Mouse (Mus musculus) left cerebral cortex, postnatal 4 days (tissue): ENCODE results near the gene Cstad. TPM values are rescaled to one million over a fixed set of nuclear protein-coding genes. Genes with fewer than 3 reads are reported as not detected.

ENCODE experiments used
- DNase-seq: peaks from one replicate; pipeline ENCODE4 v3.0.0-alpha.2; 2022
- intact Hi-C: fragments of 180-260 bp; cut with DNase I; formaldehyde crosslinking; loops from one replicate; pipeline ENCODE4 v1.15.1; 2025
- total RNA-seq, 2 experiments: library from RNA; stranded (reverse); gene quantifications; 2 replicates each; pipeline ENCODE4 v1.2.3; 2021

Gene Cstad
- 1 to 10 TPM; 3.0 to 3.7 TPM for total RNA-seq

DNA sequence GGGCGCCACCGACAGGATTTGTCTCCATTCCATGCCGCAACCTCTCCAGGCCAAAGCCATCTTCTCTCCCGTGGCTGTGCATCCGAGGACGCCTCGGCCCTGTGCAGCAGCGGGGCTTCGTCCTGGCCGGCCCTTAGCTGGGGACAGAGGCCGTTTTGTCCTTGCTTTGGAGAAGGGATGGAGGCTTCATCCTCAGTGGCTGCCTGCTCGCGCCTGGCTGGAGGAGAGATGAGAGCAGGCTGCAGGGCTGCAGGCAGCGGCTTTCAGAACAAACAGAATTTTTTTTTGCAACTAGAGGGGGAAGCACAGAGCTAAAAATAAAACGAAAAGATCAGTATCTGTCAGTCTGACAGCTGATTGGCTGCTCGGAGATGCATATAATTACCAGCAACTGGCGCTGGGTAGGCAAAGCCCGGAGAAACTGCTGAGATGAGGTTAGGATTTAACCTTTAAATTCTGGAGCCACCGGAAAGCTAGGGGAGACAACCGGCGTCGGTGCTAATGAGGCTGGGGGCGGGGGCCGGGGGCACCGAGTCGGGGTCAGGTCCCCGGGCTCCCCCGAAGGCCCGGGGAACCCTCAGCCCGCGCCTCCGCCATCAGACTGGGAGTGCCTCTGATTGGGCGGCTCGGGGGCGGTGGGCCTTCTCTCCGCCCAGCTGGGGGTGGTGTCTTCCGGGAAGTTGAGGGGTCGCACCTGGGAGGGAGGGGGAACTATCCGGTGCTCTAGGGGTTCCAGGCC is at the start of gene Cstad:
TSS of gene Cstad (plus strand) at position 400 of the 739 bp plus-strand sequence.
- intact Hi-C loops: loop anchor here (5.0 kb wide), 1 partner anchor 123 kb away; the partner anchor contains the start of gene Ier5l
- DNase-seq: peak; percentile 81

DNA sequence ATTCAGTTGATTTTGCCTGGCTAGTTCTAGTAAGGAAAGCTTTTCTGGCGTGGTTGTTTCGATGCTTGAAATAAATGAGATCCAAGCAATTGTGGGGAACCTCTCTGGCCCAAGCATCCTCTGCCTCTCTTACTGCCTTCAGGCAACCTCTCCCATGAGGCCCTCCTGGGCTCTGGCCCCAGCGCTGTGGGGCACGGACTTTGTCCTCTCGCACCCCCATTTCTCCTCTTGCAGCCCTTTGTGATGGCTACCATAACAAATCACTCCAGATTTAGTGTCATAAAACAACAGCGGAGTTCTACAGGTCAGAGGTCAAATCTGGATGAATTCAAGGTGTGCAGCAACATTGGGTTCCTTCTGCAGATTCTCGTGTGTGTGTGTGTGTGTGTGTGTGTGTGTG is 49.1 kb upstream of the Cstad start:
- DNase-seq: no peak

DNA sequence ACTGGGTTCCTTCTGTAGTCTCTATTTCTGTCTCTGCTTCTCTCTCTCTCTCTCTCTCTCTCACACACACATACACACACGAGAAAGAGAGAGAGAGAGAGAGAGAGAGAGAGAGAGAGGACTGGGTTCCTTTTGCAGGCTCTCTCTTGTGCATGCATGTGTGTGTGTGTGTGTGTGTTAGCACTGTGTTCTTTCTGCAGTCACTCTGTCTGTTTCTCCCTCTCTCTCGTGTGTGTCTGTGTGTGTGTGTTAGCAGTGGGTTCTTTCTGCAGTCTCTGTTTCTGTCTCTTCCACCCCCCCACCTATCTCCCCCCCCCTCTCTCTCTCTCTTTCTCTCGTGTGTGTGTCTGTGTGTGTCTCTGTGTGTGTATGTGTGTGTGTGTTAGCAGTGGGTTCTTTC is 48.6 kb upstream of the Cstad start:
- no peak for DNase-seq
- intact Hi-C loops: no loop called here

More for the DNA sequence above, 49.1 kb upstream of the Cstad start:
- intact Hi-C loops: no loop called here

DNA sequence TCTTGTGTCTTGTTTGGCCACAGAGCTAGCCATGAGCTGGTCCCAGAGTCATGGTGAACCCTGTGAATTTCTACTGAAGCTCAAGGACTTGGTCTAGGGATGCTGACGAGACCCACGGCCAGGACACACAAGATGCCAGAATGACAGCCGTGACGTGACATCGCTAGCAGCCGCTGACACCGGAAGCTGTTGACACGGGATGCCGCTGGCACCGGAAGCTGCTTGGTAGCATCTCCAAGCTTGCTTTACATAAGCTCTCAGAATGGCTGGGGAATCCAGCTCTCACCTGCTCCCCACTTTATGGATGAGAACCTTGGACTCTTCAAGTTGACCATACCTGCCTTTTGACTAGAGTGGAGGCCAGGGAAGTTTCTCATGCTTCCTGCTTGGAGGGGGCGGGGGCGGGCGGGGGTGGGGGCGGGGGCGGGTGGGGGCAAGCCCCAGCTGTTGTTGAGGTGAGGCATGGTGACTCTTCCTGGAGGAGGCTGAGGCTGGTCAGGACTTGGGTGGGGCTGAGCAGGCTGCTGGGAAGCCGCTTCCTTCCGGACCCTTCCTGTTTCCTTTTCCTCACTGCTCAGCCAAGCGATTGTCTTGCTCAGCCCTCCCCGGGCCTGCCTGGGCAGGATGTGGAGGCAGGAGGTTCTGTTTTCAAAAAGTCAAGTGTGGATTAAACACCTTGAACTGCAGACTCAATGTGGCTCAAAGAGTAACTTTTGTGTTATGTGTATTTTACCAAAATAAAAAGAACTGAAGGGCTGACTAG is 47.2 kb upstream of the Cstad start:
- DNase-seq: no peak
- intact Hi-C loops: no loop called here

DNA sequence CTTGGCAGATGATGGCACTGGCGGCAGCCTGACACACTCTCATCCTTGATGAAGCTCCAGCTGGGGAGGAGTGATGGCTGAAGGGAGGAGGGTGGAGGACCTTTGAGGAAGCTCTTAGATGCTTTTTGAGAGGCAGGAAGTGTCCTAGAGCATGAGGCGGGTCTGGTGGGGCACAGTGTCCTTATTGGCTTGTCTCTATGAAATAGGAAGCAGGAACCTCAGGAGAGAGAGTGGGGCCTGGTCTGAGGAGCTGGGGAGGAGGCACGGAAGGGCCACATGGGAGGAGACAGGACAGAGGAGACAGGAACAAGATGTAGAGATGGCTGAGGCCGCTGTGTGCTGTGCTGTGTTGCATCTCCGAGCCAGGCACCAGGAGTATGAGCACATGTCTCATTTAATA is 43.3 kb upstream of the Cstad start:
- intact Hi-C loops: no loop called here
- no peak for DNase-seq

DNA sequence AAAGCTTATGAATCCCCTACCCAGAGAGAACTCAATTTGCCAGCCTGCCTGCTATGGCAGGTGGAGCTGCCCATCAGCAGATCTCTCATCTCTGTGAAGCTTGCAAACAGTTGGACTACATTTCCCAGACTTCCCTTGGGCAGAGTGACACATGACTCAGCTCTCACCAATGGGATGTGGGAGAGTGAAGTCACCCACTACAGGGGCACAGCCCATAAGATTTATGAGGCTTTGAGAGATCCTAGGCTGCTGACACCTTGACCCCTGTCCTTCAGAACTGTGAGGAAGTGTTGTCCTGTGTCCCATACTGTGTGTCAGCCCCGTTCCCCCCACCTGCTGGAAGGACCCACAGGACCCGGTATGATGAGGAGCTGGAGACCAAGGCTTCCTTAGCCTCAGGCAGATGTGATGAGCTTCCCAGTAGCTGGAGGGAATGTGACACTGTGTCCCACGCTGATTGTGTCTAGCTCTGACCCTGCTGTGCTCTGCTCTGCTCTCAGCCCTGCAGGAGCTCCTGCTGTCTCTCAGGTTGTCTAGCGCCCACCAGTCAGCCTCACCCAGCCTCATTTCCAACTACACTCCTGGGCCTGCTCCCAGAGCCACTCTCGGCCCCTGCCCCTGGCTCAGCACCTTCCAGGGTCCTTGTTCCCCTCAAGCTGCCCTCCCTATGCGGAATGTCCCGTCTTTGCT is 40.8 kb upstream of the Cstad start:
- DNase-seq: peak; percentile 55
- intact Hi-C loops: no loop called here

DNA sequence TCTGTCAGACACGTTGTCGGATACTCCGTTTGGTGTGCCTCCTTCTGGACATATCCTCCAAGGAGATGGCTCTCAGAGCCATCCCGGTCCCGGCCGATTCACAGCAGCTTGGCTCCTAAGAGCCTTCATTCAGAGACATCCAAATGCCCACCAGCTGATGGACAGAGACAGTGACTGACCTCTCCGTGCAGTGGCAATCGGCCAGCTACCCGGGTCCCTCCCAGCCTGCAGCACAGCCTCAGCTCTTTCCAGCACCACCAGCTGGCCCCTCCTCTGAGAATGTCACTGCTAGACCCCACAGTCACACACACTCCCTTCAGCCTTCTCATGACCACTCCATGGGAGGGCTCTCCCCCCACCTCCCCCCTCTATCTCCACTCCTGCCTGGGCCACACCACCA is 39.6 kb upstream of the Cstad start:
- intact Hi-C loops: no loop called here

DNA sequence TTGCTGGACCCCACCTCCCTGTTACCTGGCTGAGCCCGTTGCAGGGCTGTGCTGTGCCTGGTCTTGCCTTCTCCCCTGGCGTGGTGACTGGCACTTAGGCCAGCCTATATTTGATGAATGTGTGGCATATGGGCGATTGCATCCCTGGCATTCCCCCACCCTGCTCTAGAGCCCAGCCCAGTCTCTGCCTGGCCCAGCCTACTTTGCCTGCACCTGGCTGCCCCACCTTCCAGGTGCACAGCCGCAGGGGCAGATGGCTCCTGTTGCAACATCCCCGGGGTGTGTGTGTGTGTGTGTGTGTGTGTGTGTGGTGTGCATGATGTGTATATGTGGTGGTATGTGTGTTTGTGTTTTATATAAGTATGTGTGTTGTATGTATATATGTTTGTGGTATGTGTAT is 38.3 kb upstream of the Cstad start:
- intact Hi-C loops: no loop called here
- no peak for DNase-seq

More for the DNA sequence above, 39.6 kb upstream of the Cstad start:
- peak; percentile 67 for DNase-seq

DNA sequence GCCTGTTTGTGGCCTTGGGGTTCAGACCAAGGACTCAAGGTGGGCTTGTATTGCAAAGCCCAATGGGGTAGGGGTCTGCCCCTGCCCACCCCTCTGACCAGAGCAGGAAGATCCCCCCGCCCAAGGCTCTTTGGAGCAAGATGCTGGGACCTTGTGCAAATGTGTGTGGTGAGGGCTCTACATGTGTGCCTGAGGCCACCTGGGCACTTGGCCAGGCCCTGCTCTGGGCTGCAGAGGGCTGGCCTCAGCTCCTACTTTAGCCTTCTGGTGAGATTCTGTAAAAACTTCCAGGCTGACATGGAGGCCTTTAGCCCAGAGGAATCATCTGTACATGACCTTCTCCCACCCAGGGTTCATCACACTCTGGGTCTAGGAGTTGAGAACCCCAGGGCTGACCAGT is 35.3 kb upstream of the Cstad start:
- intact Hi-C loops: no loop called here
- peak; percentile 43 for DNase-seq

DNA sequence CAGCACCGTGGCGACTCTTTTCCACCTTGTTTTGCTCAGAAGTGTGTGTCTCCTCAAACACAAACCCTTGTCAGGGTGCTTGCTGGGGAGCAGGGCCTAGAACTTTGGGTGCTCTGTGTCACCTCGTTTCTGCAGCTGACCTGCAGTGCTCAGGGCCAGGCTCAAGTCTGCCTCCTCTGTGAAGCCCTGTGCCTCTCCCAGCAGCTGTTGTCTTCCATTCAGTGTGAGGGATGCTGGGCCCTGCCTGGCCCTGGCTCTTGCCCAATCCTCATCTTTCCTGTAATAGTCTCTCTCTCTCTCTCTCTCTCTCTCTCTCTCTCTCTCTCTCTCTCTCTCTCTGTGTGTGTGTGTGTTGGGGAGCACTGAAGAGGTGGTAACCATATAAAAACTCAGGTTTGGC is 32.3 kb upstream of the Cstad start:
- DNase-seq: no peak
- intact Hi-C loops: no loop called here

DNA sequence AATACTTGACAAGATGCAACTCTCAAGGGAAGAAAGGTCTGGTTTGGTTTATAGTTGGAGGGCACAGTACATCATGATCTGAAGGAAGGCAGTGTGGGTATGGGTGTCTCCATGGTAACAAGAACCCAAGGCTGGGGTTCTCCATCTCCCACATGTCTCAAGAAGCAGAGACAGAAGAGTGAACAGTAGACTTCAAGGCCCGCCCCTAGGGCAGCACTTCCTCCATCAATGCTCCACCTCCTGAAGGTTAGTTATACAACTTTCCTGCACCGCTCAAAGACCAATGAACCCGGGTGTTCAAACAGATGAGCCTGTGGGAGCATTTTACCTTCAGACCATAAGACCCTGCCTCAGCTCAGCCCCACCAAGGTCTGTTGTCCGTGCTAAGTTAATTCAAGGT is 23.2 kb upstream of the Cstad start:
- intact Hi-C loops: no loop called here
- no peak for DNase-seq

DNA sequence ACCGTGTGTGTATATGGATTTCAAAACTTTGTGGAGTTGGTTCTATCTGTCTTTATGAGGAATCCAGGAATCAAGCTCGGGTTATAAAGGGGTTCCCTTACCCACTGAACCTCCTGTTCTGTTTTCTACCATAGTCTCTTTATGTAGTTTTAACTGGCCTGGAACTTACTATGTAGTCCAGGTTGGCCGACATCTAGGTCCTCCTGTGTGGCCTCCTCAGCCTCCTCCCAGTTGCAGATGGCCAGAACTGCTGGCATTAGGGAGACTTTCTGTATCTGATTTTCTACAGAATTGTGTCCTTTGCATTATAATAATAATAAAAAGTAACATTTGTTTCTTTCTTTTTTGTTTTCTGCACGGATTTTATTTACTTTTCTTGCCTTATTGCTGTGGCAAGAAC is 21.3 kb upstream of the Cstad start:
- intact Hi-C loops: no loop called here
- DNase-seq: peak; percentile 56

DNA sequence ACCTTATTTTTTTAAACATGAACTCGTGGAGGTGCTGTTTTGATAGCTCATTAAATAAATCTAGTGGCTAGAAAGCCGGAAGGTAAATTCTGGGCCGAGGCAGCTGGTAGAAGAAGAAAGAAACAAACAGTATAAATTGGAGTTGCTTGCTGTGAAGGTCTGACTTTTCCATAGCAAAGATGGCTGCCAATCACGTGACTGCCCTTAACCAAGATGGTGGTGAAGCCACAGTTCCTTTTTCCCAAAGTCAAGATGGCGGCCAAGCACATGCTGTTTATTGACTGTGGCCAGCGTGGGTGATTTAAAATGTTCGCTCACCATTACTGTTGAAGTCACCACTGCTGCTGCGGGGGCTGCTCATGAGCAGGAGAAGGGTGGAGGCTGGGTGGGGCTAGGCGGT is 17.8 kb upstream of the Cstad start:
- DNase-seq: no peak
- intact Hi-C loops: no loop called here

DNA sequence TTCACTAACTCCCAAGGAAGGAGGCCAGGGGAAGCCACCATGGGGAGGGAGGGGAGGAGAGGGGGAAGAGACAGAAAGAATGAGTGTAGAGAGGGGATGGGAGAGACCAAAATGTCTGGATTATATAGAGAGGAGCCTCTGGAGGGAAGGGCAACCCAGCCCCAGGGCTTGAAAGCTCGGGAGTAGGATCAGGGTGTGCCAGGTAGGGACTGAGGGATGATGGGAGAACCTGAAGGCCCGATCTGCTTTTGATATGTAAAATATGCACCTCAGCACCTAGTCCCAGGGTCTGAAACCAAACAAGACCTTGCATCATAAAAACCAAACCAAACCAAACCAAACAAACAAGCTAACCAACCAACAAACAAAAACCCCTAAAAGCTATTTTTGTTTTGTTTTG is 16.8 kb upstream of the Cstad start:
- DNase-seq: no peak
- intact Hi-C loops: no loop called here

DNA sequence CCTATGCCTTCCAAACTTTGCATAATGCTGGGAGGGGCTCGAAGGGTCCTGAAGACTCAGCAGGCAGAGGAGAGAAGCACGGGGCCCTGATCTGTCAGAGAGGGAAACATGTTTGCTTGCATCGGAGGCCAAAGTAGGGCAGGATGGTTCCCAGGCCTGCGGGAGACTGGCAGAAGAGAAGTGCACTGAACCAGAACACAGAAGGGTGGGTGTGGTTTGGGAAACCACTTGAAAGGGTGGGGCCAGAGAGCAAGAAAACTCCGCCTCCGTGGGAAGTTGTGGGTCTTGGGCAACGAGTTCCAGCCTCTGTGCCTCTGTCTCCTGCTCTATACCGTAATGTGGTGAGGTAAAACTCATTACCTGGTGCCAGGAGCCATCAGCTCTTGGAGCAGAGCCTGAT is 7.7 kb upstream of the Cstad start:
- peak; percentile 54 for DNase-seq
- intact Hi-C loops: no loop called here

DNA sequence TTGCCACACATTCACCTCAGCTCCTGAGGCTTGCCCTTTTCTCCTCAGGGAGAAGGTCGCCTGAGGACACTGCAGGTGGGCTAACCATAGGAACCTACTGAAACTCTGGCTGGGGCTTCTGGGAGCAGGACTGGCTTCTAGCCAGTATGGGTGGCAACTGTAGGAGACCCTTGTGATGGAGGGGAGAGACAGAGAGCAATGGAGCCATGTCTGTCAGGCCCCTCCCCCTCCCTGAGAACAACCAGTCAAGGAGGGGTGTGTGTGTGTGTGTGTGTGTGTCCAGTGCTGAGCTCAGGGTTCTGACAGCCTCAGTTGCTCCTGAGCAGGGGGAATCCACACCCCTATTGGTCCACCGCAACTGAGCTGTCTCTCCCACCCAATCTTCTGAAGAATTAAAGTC is 7.2 kb upstream of the Cstad start:
- DNase-seq: no peak
- intact Hi-C loops: no loop called here

DNA sequence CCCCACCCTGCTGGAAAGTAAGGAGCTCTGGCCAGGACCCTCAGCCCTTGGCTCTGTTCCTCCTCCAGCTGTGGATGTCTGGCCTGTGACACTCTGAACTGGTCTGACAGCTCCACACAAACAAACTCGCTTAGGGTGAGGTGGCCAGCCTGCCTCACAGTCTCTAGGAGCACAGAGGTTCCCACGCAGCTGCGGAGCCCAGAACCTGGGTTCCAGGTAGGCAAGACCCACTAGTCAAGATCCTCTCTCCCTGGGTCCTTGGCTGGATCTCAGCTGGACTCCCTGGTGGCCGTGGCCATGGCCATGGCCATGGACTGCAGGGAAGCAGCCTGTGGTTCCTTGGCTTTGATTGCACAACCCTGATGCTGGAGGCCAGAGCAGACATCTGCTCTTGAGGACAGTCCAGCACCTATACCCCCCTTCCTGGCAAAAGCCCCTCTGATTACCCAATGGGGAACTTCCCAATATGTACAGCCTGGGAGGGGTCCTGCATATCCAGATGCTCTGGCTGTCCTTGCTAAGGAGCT is 5.8 kb upstream of the Cstad start:
- no peak for DNase-seq
- intact Hi-C loops: no loop called here

DNA sequence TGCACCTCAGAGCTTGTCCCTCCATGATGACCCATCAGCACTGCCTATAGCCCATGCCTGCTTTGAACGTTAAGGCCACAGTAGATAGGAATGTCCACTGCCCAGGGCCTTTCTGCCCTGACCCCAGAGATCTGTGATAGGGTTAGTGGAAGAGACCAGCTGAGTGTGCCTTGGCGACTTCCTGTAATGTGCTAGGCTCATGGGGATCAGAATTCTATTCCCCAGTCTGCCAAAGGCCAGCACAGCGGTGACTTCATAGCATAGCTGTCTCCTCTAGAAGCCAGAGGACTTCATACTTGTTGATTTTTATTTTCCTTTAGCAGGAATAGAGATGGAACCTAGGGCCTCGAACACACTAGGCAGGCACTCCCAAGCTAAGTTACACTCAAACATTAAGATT is 5.1 kb upstream of the Cstad start:
- intact Hi-C loops: loop anchor here (5.0 kb wide), 1 partner anchor 117 kb away; the partner anchor contains the start of gene Ier5l

DNA sequence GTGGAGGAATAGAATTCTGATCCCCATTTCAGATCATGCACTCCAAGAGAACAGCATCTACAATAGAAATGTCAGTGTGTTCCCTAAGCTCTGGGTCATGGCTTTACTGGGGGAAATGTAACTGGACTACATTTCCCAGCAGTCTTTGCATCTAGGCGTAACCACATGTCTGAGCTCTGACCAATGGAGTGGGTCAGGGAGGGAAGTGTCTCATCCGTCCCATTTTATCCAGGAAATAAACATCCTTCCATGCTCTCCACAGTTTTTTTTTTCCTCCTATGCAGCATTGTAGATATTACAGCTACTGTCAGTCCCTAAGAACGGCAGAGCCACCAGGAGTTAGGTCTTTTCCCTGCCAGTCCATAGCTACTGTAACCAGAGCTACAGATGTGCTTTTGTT is 3.9 kb upstream of the Cstad start:
- no peak for DNase-seq
- intact Hi-C loops: loop anchor here (5.0 kb wide), 1 partner anchor 119 kb away; the partner anchor contains the start of gene Ier5l

More for the DNA sequence above, 5.1 kb upstream of the Cstad start:
- no peak for DNase-seq

DNA sequence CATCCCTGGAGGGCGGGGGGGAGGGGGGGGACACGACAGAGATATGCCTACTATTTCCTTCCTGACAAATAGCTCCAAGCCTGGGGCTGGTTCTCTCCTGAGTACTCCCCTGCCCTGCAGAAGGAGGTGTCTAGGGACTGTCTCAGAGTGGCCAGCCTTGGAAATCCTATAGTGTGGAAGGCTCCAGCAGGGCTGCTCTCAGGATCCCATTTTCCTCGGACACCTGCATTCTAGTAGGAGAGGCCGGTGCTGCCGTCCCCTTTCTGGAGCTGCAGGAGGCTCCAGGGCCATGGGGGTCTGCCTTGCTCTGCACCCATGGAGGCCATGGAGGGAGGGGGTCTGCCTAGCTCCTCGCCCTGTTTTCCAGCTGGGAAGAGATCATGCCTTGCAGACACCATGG is 2.4 kb upstream of the Cstad start:
- intact Hi-C loops: loop anchor here (5.0 kb wide), 1 partner anchor 120 kb away; the partner anchor contains the start of gene Ier5l
- DNase-seq: no peak

DNA sequence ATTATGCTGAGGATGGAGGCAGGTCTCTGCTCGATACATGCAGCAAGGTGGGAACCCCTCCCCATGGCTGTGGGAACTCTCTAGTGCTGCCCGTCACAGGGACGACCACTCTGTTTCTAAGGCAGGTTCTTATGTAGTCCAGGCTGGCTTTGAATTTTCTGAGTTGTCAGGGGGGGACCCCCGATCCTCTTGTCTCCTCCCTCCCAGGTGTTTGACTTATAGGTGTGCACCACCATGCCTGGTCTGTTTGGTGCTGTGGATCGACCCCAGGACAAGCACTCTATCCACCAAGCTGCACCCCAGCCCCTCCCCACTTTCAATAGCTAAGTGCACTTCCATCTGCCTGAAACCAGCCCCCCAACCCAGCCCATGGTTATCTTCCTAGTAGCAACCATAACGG is 1.9 kb upstream of the Cstad start:
- DNase-seq: no peak
- intact Hi-C loops: loop anchor here (5.0 kb wide), 1 partner anchor 121 kb away; the partner anchor contains the start of gene Ier5l
